Mouse (Mus musculus): ENCODE measurements at regions not wholly inside any gene's neighbourhood (a gene's known extent, or its start where the extent isn't known, plus 50 kb on each side); places are given as distances from the start of the nearest gene placed in this dataset.
A peak's percentile ranks its signal among the peaks of the same experiment; 100 is the strongest.

GRCm38 (mm10) chr12:77179138-77179537 lies 58.8 kb upstream of the Fut8 start:
- no peak for DNase-seq

- DNase-seq, result peak; percentile 15 to 47
These were observed 59.9 kb upstream of the Fut8 start for GRCm38 (mm10) chr12:77177811-77178578.

GRCm38 (mm10) chr12:77177303-77177702 lies 60.6 kb upstream of the Fut8 start:
- peak; percentile 40 to 77 for DNase-seq

GRCm38 (mm10) chr12:77174032-77174431 lies 63.9 kb upstream of the Fut8 start:
- DNase-seq, result no peak

GRCm38 (mm10) chr12:77172540-77172939 lies 65.4 kb upstream of the Fut8 start:
- DNase-seq, result no peak

GRCm38 (mm10) chr12:77170257-77170656 lies 67.7 kb upstream of the Fut8 start:
- no peak for DNase-seq

GRCm38 (mm10) chr12:77168367-77168766 lies 69.6 kb upstream of the Fut8 start:
- no peak for DNase-seq

- no peak for DNase-seq
These were observed 81.2 kb upstream of the Fut8 start for GRCm38 (mm10) chr12:77156698-77157097.

- DNase-seq, result no peak
These were observed 82.3 kb upstream of the Fut8 start for GRCm38 (mm10) chr12:77155626-77156025.

- DNase-seq, result no peak
These were observed 86.5 kb upstream of the Fut8 start for GRCm38 (mm10) chr12:77151471-77151870.

- no peak for DNase-seq
These were observed 88.1 kb upstream of the Fut8 start for GRCm38 (mm10) chr12:77149835-77150234.

- no peak for DNase-seq
These were observed 89.8 kb upstream of the Fut8 start for GRCm38 (mm10) chr12:77148146-77148545.

- no peak for DNase-seq
These were observed 94.0 kb upstream of the Fut8 start for GRCm38 (mm10) chr12:77143958-77144357.

- no peak for DNase-seq
These were observed 94.4 kb upstream of the Fut8 start for GRCm38 (mm10) chr12:77143521-77143920.

- DNase-seq, result no peak
These were observed 94.8 kb upstream of the Fut8 start for GRCm38 (mm10) chr12:77143105-77143504.

GRCm38 (mm10) chr12:77142224-77142623 lies 95.7 kb upstream of the Fut8 start:
- DNase-seq, result no peak

- no peak for DNase-seq
These were observed 96.4 kb upstream of the Fut8 start for GRCm38 (mm10) chr12:77141260-77142201.

GRCm38 (mm10) chr12:77140656-77141055 lies 97.3 kb upstream of the Fut8 start:
- DNase-seq, result no peak

GRCm38 (mm10) chr12:77140141-77140540 lies 97.8 kb upstream of the Fut8 start:
- no peak for DNase-seq

- no peak for DNase-seq
These were observed 98.2 kb upstream of the Fut8 start for GRCm38 (mm10) chr12:77139718-77140117.

- no peak for DNase-seq
These were observed 99.3 kb upstream of the Fut8 start for GRCm38 (mm10) chr12:77138506-77139201.

- DNase-seq, result no peak
These were observed 100.6 kb upstream of the Fut8 start for GRCm38 (mm10) chr12:77137291-77137830.

- DNase-seq, result no peak
These were observed 102.3 kb upstream of the Fut8 start for GRCm38 (mm10) chr12:77135661-77136060.
